Mouse (Mus musculus): ENCODE measurements around the gene Pih1d2.

Pih1d2 gene

GRCm38 (mm10) chr9:50617794-50618330, 741 bp downstream of the Pih1d2 start:
- WGBS: 54% methylated on average over 9 of the region's 9 CpGs

- WGBS: 88% methylated on average over 6 of the region's 8 CpGs
These were observed 13.8 kb downstream of the Pih1d2 start for GRCm38 (mm10) chr9:50630903-50631302.

GRCm38 (mm10) chr9:50632016-50632688, 15.0 kb downstream of the Pih1d2 start:
- 92% methylated on average over 6 of the region's 6 CpGs for WGBS

GRCm38 (mm10) chr9:50633059-50633458, 15.9 kb downstream of the Pih1d2 start:
- 57% methylated on average over 2 of the region's 2 CpGs for WGBS

GRCm38 (mm10) chr9:50634270-50634669, 17.1 kb downstream of the Pih1d2 start:
- 88% methylated on average over 11 of the region's 11 CpGs for WGBS

- WGBS: 83% methylated on average over 10 of the region's 10 CpGs
These were observed 29.8 kb downstream of the Pih1d2 start for GRCm38 (mm10) chr9:50646826-50647370.

GRCm38 (mm10) chr9:50650503-50650902, 33.4 kb downstream of the Pih1d2 start:
- 98% methylated on average over 10 of the region's 10 CpGs for WGBS

GRCm38 (mm10) chr9:50658391-50658790, 41.3 kb downstream of the Pih1d2 start:
- 16% methylated on average over 5 of the region's 5 CpGs for WGBS

- WGBS: under 1% methylated on average over 28 of the region's 28 CpGs
These were observed 41.8 kb downstream of the Pih1d2 start for GRCm38 (mm10) chr9:50658941-50659388.

GRCm38 (mm10) chr9:50659392-50660217, 42.5 kb downstream of the Pih1d2 start, which contains the start of gene Dlat:
Gene Dlat, minus strand, starts transcription at chr9:50659780.
- under 1% methylated on average over 63 of the region's 63 CpGs for WGBS

- 5% methylated on average over 12 of the region's 12 CpGs for WGBS
These were observed 43.3 kb downstream of the Pih1d2 start for GRCm38 (mm10) chr9:50660431-50660830.

GRCm38 (mm10) chr9:50664826-50665225, 47.7 kb downstream of the Pih1d2 start:
- 52% methylated on average over 5 of the region's 5 CpGs for WGBS

GRCm38 (mm10) chr9:50666442-50666841, 49.3 kb downstream of the Pih1d2 start:
- WGBS: 87% methylated on average over 6 of the region's 6 CpGs

- WGBS: 79% methylated on average over 8 of the region's 8 CpGs
These were observed 50.7 kb downstream of the Pih1d2 start for GRCm38 (mm10) chr9:50667579-50668498.

GRCm38 (mm10) chr9:50670690-50671089, 53.6 kb downstream of the Pih1d2 start:
- WGBS: 32% methylated on average over 5 of the region's 5 CpGs

Data from cerebral cortex, adult 2 months (tissue).